Mouse (Mus musculus) heart, postnatal 0 days (tissue): ENCODE results near the gene Scgb3a1. TPM values are rescaled to one million over a fixed set of nuclear protein-coding genes. Genes with fewer than 3 reads are reported as not detected.

ENCODE experiments used
- ATAC-seq: fragments of 200-750 bp; cut with Nextera tagmentation; 2 replicates; pipeline ENCODE4 v1.8.0; 2017; ENCODE audit warnings: low read depth, moderate number of reproducible peaks, moderate library complexity; ENCODE audit not compliant: insufficient read depth
- DNase-seq: peaks from one replicate; pipeline ENCODE4 v3.0.0-alpha.2; 2016; ENCODE audit warnings: low spot score
- H3K27ac ChIP-seq: fragments of 300-500 bp; sonication (generic); 2 replicates; pipeline ENCODE4 v1.5.1; 2014; ENCODE audit warnings: low read depth, mild to moderate bottlenecking
- H3K27me3 ChIP-seq: fragments of 300-500 bp; sonication (generic); 2 replicates; pipeline ENCODE4 v1.6.1; 2014; ENCODE audit warnings: low read length, mixed read lengths; ENCODE audit not compliant: control insufficient read depth, insufficient read depth
- H3K36me3 ChIP-seq: fragments of 300-500 bp; sonication (generic); replicated peaks from 2 replicates; pipeline ENCODE4 v1.6.1; 2014; ENCODE audit warnings: low read length, mixed read lengths; ENCODE audit not compliant: control insufficient read depth, insufficient read depth
- H3K4me1 ChIP-seq: fragments of 300-500 bp; sonication (generic); 2 replicates; pipeline ENCODE4 v1.6.1; 2014; ENCODE audit warnings: antibody characterized with exemption; ENCODE audit not compliant: control insufficient read depth, insufficient read depth
- H3K4me2 ChIP-seq: fragments of 300-500 bp; sonication (generic); 2 replicates; pipeline ENCODE4 v1.6.1; 2014; ENCODE audit warnings: low read depth, mild to moderate bottlenecking, low read length, moderate library complexity
- H3K4me3 ChIP-seq: fragments of 300-500 bp; sonication (generic); 2 replicates; pipeline ENCODE4 v1.5.1; 2014; ENCODE audit warnings: low read depth, low read length
- H3K9ac ChIP-seq: fragments of 300-500 bp; sonication (generic); replicated peaks from 2 replicates; pipeline ENCODE4 v1.6.1; 2014; ENCODE audit warnings: low read depth, low read length, mixed read lengths
- H3K9me3 ChIP-seq: fragments of 300-500 bp; sonication (generic); replicated peaks from 2 replicates; pipeline ENCODE4 v1.6.1; 2016; ENCODE audit warnings: low read length; ENCODE audit not compliant: control insufficient read depth
- CTCF ChIP-seq: IDR thresholded peaks from 2 replicates; pipeline ENCODE4 v1.5.1; 2016; ENCODE audit warnings: antibody characterized with exemption, control low read depth, low read depth
- EP300 ChIP-seq: IDR thresholded peaks from 2 replicates; pipeline ENCODE4 v1.6.1; 2016; ENCODE audit warnings: antibody characterized with exemption, low read depth
- WGBS: fragments of 180-500 bp; shearing (Covaris S2); extraction: QIAGEN DNeasy Blood & Tissue Kit; methylation state at CpG from one replicate; pipeline ENCODE4 v1.1.7; 2014; 5-methylcytosine and 5-hydroxymethylcytosine counted together
- polyA plus RNA-seq: library from polyadenylated mRNA; unstranded; fragments of >200 nt; fragmentation: Nextera tagmentation; extraction: Ambion mirVana; gene quantifications from 2 replicates; pipeline ENCODE4 v1.2.1, GENCODE M21; 2015
- total RNA-seq: library from RNA; depleted of rRNA; stranded (reverse); fragments of >200 nt; gene quantifications from 2 replicates; pipeline ENCODE4 v1.2.3, GENCODE M21; 2014; ENCODE audit warnings: low replicate concordance

Scgb3a1 gene
- total and polyA plus RNA-seq, 2 experiments from 2014 or later, result 2.0 TPM

GRCm38 (mm10) chr11:49636449-49636848 is 27.0 kb upstream of the Scgb3a1 start:
- H3K9me3 ChIP-seq, result no peaks in the 10 kb centered on the region
- H3K9ac ChIP-seq, result no peak overlapping the region
- H3K4me3 ChIP-seq, result no peak overlapping the region
- no peak overlapping the region for H3K27ac ChIP-seq
- TF ChIP-seq EP300 (no peak), CTCF (peak; percentile 64)
- peaks cover 6% of the 10 kb centered on the region; the same call in 1 of the 2 replicates for H3K4me1 ChIP-seq
- 14% methylated on average over 11 of the region's 11 CpGs for WGBS
- peak; percentile 32 for DNase-seq
- H3K36me3 ChIP-seq, result no peaks in the 10 kb centered on the region
- peak; percentile 61; the same call in 1 of the 2 replicates for ATAC-seq
- peaks cover 31% of the 10 kb centered on the region for H3K27me3 ChIP-seq
- peak overlapping the region; percentile 25; the same call in 1 of the 2 replicates for H3K4me2 ChIP-seq

- no peak overlapping the region for H3K4me2 ChIP-seq
- H3K27ac ChIP-seq, result no peak overlapping the region
- no peak overlapping the region for H3K4me3 ChIP-seq
- H3K9ac ChIP-seq, result no peak overlapping the region
- H3K9me3 ChIP-seq, result no peaks in the 10 kb centered on the region
- no peak for DNase-seq
- ATAC-seq, result 0 out of 2 replicates have a peak, but pooled peaks have one; percentile 4
- peaks cover 9% of the 10 kb centered on the region for H3K4me1 ChIP-seq
- no peaks in the 10 kb centered on the region for H3K27me3 ChIP-seq
- TF ChIP-seq CTCF (no peak), EP300 (no peak)
- H3K36me3 ChIP-seq, result no peaks in the 10 kb centered on the region; the same call in 1 of the 2 replicates
- WGBS, result 53% methylated on average over 8 of the region's 8 CpGs
Measured at GRCm38 (mm10) chr11:49645677-49646076, 17.7 kb upstream of the Scgb3a1 start.

GRCm38 (mm10) chr11:49650113-49650993 is 13.1 kb upstream of the Scgb3a1 start:
- ATAC-seq (no peak), DNase-seq (no peak)
- H3K27ac ChIP-seq, result no peak overlapping the region
- no peaks in the 10 kb centered on the region for H3K36me3 ChIP-seq
- H3K4me2 ChIP-seq, result no peak overlapping the region
- H3K27me3 ChIP-seq, result no peaks in the 10 kb centered on the region
- peaks cover 12% of the 10 kb centered on the region for H3K4me1 ChIP-seq
- TF ChIP-seq EP300 (no peak), CTCF (peak; percentile 51)
- 49% methylated on average over 18 of the region's 18 CpGs for WGBS
- H3K4me3 ChIP-seq, result no peak overlapping the region
- H3K9ac ChIP-seq, result 0 out of 2 replicates have a peak overlapping the region, but pooled peaks have one; percentile 20
- H3K9me3 ChIP-seq, result no peaks in the 10 kb centered on the region

- Histone ChIP-seq H3K27me3 (no peaks in the 10 kb centered on the region), H3K27ac (no peak overlapping the region), H3K9me3 (no peaks in the 10 kb centered on the region), H3K36me3 (no peaks in the 10 kb centered on the region), H3K4me3 (no peak overlapping the region), H3K4me1 (peaks cover 8% of the 10 kb centered on the region; the same call in 1 of the 2 replicates), H3K9ac (0 out of 2 replicates have a peak overlapping the region, but pooled peaks have one; percentile 20), H3K4me2 (no peak overlapping the region)
- 56% methylated on average over 16 of the region's 16 CpGs for WGBS
- ATAC-seq (no peak), DNase-seq (no peak)
- TF ChIP-seq CTCF (no peak), EP300 (no peak)
Measured at GRCm38 (mm10) chr11:49650994-49651761, 12.2 kb upstream of the Scgb3a1 start.

- DNase-seq (no peak), ATAC-seq (no peak)
- Histone ChIP-seq H3K27ac (no peak overlapping the region), H3K4me1 (peaks cover 6% of the 10 kb centered on the region; the same call in 1 of the 2 replicates), H3K9me3 (no peaks in the 10 kb centered on the region), H3K4me2 (no peak overlapping the region), H3K27me3 (no peaks in the 10 kb centered on the region), H3K4me3 (no peak overlapping the region), H3K36me3 (no peaks in the 10 kb centered on the region), H3K9ac (no peak overlapping the region)
- 80% methylated on average over 10 of the region's 10 CpGs for WGBS
- TF ChIP-seq EP300, result no peak
- TF ChIP-seq CTCF, result no peak
Measured at GRCm38 (mm10) chr11:49651762-49652322, 11.6 kb upstream of the Scgb3a1 start.
